Mouse (Mus musculus) ES-Bruce4 (cell line): ENCODE data around the gene Vps39.

Source experiments
- CTCF ChIP-seq: IDR thresholded peaks from one replicate; pipeline ENCODE4 v1.8.1; 2011; ENCODE audit warnings: low read depth, low read length
- EP300 ChIP-seq: IDR thresholded peaks from 2 replicates; pipeline ENCODE4 v1.6.1; 2011; ENCODE audit warnings: low read depth, low read length; ENCODE audit not compliant: insufficient read depth
- POLR2A ChIP-seq: IDR thresholded peaks from one replicate; pipeline ENCODE4 v1.8.1; 2011; ENCODE audit warnings: low read length; ENCODE audit not compliant: insufficient read depth

DNA sequence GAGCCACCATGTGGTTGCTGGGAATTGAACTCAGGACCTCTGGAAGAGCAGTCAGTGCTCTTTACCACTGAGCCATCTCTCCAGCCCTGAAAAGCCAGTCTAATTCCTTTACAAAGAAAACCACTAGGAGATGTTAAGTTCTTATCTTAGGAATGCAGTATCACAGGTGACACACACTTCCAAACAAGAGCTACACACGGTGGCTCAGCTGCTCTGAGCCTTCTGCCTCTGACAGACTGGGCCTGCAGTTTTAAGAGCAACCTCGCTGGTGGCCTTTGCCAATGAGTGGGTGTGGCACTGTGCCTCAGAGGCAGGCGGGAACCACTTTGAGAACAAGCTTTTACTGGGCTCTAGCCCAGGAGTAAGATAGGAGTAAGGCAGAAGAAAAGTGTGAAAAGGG, 48.8 kb downstream of the Vps39 start:
- TF ChIP-seq CTCF (no peak), EP300 (no peak), POLR2A (no peak)
